ENCODE assay signal across 24 mouse cellular contexts in the genomic region with DNA sequence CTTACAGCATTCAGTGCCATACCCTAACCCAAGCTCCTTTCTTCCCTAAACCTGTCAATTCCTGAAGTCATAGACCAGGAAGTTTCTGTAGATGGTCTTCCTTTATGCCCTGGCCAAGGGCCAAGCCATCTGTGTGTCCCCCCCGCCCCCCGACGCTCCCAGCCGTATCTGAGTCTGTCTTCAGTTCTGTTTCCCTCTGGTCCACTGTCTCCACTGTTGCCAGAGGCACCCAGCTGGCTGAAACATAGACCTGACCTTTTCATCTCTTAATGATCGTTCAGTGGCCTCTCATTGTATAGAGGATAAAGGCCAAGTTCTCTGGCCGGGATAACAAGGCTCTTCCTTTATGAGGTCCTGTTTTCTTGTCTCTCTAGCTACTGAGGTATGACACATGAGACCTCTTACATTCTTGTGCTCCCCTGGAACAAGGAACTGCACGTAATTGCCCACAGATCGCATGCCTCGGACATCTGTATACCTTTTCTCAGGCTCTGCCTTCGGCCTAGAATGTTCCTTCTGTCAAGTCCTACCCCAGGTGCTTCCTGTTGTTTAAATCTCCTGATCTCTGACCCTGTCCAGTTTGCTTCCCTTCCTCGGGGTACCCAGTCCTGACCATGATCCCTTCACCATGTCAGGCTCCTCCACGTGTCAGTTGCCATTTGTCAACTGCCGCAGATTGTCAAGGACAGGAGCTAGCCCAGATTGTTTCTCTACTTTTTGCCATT.
A peak's percentile ranks its signal among the peaks of the same experiment; 100 is the strongest.
DNase-seq lines count a peak whose midpoint lies in the region; ATAC-seq and TF ChIP-seq lines count a peak whose summit lies in the region.
"Had no signal": no experiment of that assay in that cellular context is flagged by ENCODE, and none has a peak within 500 bp of the region (broad histone marks: within the 10 kb centered on the region; RNA-seq: fewer than 3 reads in every experiment).

No protein-coding gene starts in this region.

- H3K4me3 ChIP-seq in heart, adult 2 months, result no peak overlapping the region
- no peak overlapping the region for H3K4me3 ChIP-seq in intestine, embryonic 16.5 days (ENCODE audit: low read length)
- H3K4me3 ChIP-seq in intestine, postnatal 0 days (ENCODE audit: low read depth, low read length), result no peak overlapping the region
- no peak overlapping the region for H3K4me3 ChIP-seq in lung, embryonic 16.5 days (ENCODE audit: low read length)
- H3K4me3 ChIP-seq: heart, embryonic 10.5 days; hindbrain, embryonic 10.5 days; left cerebral cortex, adult 2 months; liver, embryonic 12.5 days; midbrain, embryonic 12.5 days had no signal

- no peaks in the 10 kb centered on the region for H3K27me3 ChIP-seq in heart, adult 2 months (ENCODE audit: control insufficient read depth, insufficient read depth, low read length)
- H3K27me3 ChIP-seq in intestine, embryonic 16.5 days (replicated peaks; ENCODE audit: control insufficient read depth, insufficient read depth, low read length), result no peaks in the 10 kb centered on the region
- H3K27me3 ChIP-seq in intestine, postnatal 0 days (replicated peaks; ENCODE audit: control insufficient read depth, insufficient read depth, low read length), result no peaks in the 10 kb centered on the region
- no peaks in the 10 kb centered on the region for H3K27me3 ChIP-seq in lung, embryonic 16.5 days (ENCODE audit: control insufficient read depth, insufficient read depth, low read depth, low read length)
- H3K27me3 ChIP-seq: liver, embryonic 12.5 days had no signal

- H3K36me3 ChIP-seq in heart, adult 2 months (ENCODE audit: control insufficient read depth, insufficient read depth, low read length), result peaks cover 5% of the 10 kb centered on the region; the same call in 1 of the 2 replicates
- no peaks in the 10 kb centered on the region for H3K36me3 ChIP-seq in intestine, embryonic 16.5 days (ENCODE audit: control insufficient read depth, insufficient read depth, low read length)
- no peaks in the 10 kb centered on the region for H3K36me3 ChIP-seq in intestine, postnatal 0 days (ENCODE audit: control insufficient read depth, insufficient read depth)
- H3K36me3 ChIP-seq in lung, embryonic 16.5 days (ENCODE audit: control insufficient read depth, insufficient read depth, low read length), result no peaks in the 10 kb centered on the region
- H3K36me3 ChIP-seq: heart, embryonic 10.5 days; hindbrain, embryonic 10.5 days; midbrain, embryonic 12.5 days had no signal

- no peak overlapping the region for H3K9ac ChIP-seq in heart, adult 2 months (ENCODE audit: low read depth, low read length)
- no peak overlapping the region for H3K9ac ChIP-seq in intestine, embryonic 16.5 days (ENCODE audit: low read depth, low read length)
- no peak overlapping the region for H3K9ac ChIP-seq in intestine, postnatal 0 days (ENCODE audit: low read depth, low read length)
- H3K9ac ChIP-seq in lung, embryonic 16.5 days (ENCODE audit: low read length), result no peak overlapping the region
- H3K9ac ChIP-seq: forebrain, postnatal 0 days; liver, embryonic 12.5 days; midbrain, embryonic 12.5 days had no signal

- peak; percentile 82 for DNase-seq in heart, adult 11 months
- DNase-seq in heart, adult 2 months, result no peak
- DNase-seq in lung, postnatal 36 days, result no peak
- DNase-seq in mesoderm, embryonic 11.5 days (ENCODE audit: low read depth, low spot score), result peak; percentile 11
- no peak for DNase-seq in natural killer cell, adult 2 months (ENCODE audit: low spot score in 2 of 2)
- DNase-seq: adrenal gland, postnatal 25 days; cerebellum, adult 11-12 months; cerebellum, postnatal 10 days; forebrain, postnatal 0 days; gastrocnemius, postnatal 14 days; kidney, adult 11 months; lung, adult 2 months; right cerebral cortex, postnatal 14 days had no signal

- no peak for TF ChIP-seq CTCF in heart, adult 2 months (IDR thresholded peaks at IDR 0.05)
- TF ChIP-seq CTCF in intestine, postnatal 0 days (IDR thresholded peaks at IDR 0.05; ENCODE audit: low read depth), result no peak

- TF ChIP-seq POLR2A in heart, adult 2 months (IDR thresholded peaks at IDR 0.05; ENCODE audit: insufficient read depth, low read depth, low read length), result no peak

- 40% methylated on average over 13 of the region's 13 CpGs for WGBS in heart, adult 2 months
- 54% methylated on average over 13 of the region's 13 CpGs for WGBS in intestine, embryonic 16.5 days
- WGBS in intestine, postnatal 0 days, result 61% methylated on average over 13 of the region's 13 CpGs
- WGBS in lung, embryonic 16.5 days, result 60% methylated on average over 13 of the region's 13 CpGs

- intact Hi-C loops in heart, adult 2 months (cut with DNase I), result no loop called here

- ATAC-seq in intestine, embryonic 16.5 days, result peak; percentile 36; the same call in 1 of the 2 replicates
- no peak for ATAC-seq in intestine, postnatal 0 days
- ATAC-seq in lung, embryonic 16.5 days (ENCODE audit: low read depth), result peak; percentile 78
- ATAC-seq: CD4-positive, CD25-positive, alpha-beta regulatory T cell, adult 4 months; forebrain, postnatal 0 days; hindbrain, embryonic 16.5 days; liver, embryonic 12.5 days had no signal

- no peak overlapping the region for H3K4me2 ChIP-seq in intestine, embryonic 16.5 days (ENCODE audit: low read depth, low read length)
- H3K4me2 ChIP-seq in intestine, postnatal 0 days (replicated peaks; ENCODE audit: low read depth), result no peak overlapping the region
- no peak overlapping the region for H3K4me2 ChIP-seq in lung, embryonic 16.5 days (ENCODE audit: low read depth, low read length)
- H3K4me2 ChIP-seq: liver, embryonic 12.5 days; midbrain, embryonic 12.5 days had no signal

- peaks cover 14% of the 10 kb centered on the region for H3K4me1 ChIP-seq in heart, adult 2 months (ENCODE audit: control insufficient read depth, insufficient read depth, low read length)
- H3K4me1 ChIP-seq in intestine, embryonic 16.5 days (ENCODE audit: control insufficient read depth, insufficient read depth, low read length), result no peaks in the 10 kb centered on the region
- H3K4me1 ChIP-seq in intestine, postnatal 0 days (replicated peaks; ENCODE audit: control insufficient read depth, insufficient read depth, low read length), result no peaks in the 10 kb centered on the region
- no peaks in the 10 kb centered on the region for H3K4me1 ChIP-seq in lung, embryonic 16.5 days (replicated peaks; ENCODE audit: control insufficient read depth, insufficient read depth, low read length)
- H3K4me1 ChIP-seq: midbrain, embryonic 12.5 days had no signal

- H3K9me3 ChIP-seq in intestine, embryonic 16.5 days (ENCODE audit: control insufficient read depth, low read length), result no peaks in the 10 kb centered on the region
- no peaks in the 10 kb centered on the region for H3K9me3 ChIP-seq in intestine, postnatal 0 days (ENCODE audit: control insufficient read depth)
- no peaks in the 10 kb centered on the region for H3K9me3 ChIP-seq in lung, embryonic 16.5 days (ENCODE audit: control insufficient read depth, low read length)
- H3K9me3 ChIP-seq: heart, embryonic 10.5 days; hindbrain, embryonic 10.5 days; liver, embryonic 12.5 days; midbrain, embryonic 12.5 days had no signal

- no peak overlapping the region; the same call in 1 of the 2 replicates for H3K27ac ChIP-seq in heart, adult 2 months
- H3K27ac ChIP-seq in intestine, embryonic 16.5 days (ENCODE audit: low read length), result no peak overlapping the region
- no peak overlapping the region for H3K27ac ChIP-seq in intestine, postnatal 0 days (ENCODE audit: low read depth, low read length)
- H3K27ac ChIP-seq in lung, embryonic 16.5 days (ENCODE audit: low read length), result no peak overlapping the region
- H3K27ac ChIP-seq: heart, embryonic 10.5 days; hindbrain, embryonic 10.5 days; kidney, postnatal 0 days; left cerebral cortex, adult 2 months; liver, embryonic 12.5 days; midbrain, embryonic 12.5 days had no signal

- TF ChIP-seq EP300 in heart, adult 2 months (IDR thresholded peaks at IDR 0.05; ENCODE audit: insufficient read depth, low read depth, low read length), result no peak

- H3K79me2 ChIP-seq in heart, adult 2 months (replicated peaks; ENCODE audit: control insufficient read depth, insufficient read depth, low read length), result no peaks in the 10 kb centered on the region

Comparison
In these comparisons a context has a peak if more than half of its experiments do, and no peak if none do; other contexts are left out.
1. DNase-seq: peak in heart, adult 11 months (single experiment) and mesoderm, embryonic 11.5 days (single experiment); none in heart, adult 2 months (0 of 2), lung, postnatal 36 days (single experiment) and natural killer cell, adult 2 months (0 of 2).